Mouse (Mus musculus) hindbrain, postnatal 0 days (tissue): ENCODE results near the gene Parpbp. TPM values are rescaled to one million over a fixed set of nuclear protein-coding genes. Genes with fewer than 3 reads are reported as not detected.

Source experiments
- ATAC-seq: fragments of 200-750 bp; cut with Nextera tagmentation; 2 replicates; pipeline ENCODE4 v1.8.0; 2017; ENCODE audit warnings: mild to moderate bottlenecking, moderate TSS enrichment, moderate library complexity
- DNase-seq: peaks from one replicate; pipeline ENCODE4 v3.0.0-alpha.2; 2015; ENCODE audit warnings: low spot score
- H3K27ac ChIP-seq: fragments of 300-500 bp; sonication (generic); 2 replicates; pipeline ENCODE4 v1.5.1; 2014; ENCODE audit warnings: mild to moderate bottlenecking
- H3K27me3 ChIP-seq: fragments of 300-500 bp; sonication (generic); 2 replicates; pipeline ENCODE4 v1.6.1; 2014; ENCODE audit warnings: low read length, mixed read lengths; ENCODE audit not compliant: insufficient read depth
- H3K36me3 ChIP-seq: fragments of 300-500 bp; sonication (generic); 2 replicates; pipeline ENCODE4 v1.6.1; 2014; ENCODE audit warnings: low read length, mixed read lengths; ENCODE audit not compliant: insufficient read depth
- H3K4me1 ChIP-seq: fragments of 300-500 bp; sonication (generic); 2 replicates; pipeline ENCODE4 v1.6.1; 2014; ENCODE audit warnings: antibody characterized with exemption, low read length, mixed read lengths; ENCODE audit not compliant: insufficient read depth
- H3K4me2 ChIP-seq: fragments of 300-500 bp; sonication (generic); 2 replicates; pipeline ENCODE4 v1.6.1; 2014; ENCODE audit warnings: low read depth, mild to moderate bottlenecking, low read length, moderate library complexity, mixed read lengths
- H3K4me3 ChIP-seq: fragments of 300-500 bp; sonication (generic); 2 replicates; pipeline ENCODE4 v1.5.1; 2014; ENCODE audit warnings: low read length
- H3K9ac ChIP-seq: fragments of 300-500 bp; sonication (generic); replicated peaks from 2 replicates; pipeline ENCODE4 v1.6.1; 2014; ENCODE audit warnings: mild to moderate bottlenecking, low read length, moderate library complexity, mixed read lengths
- H3K9me3 ChIP-seq: fragments of 300-500 bp; sonication (generic); 2 replicates; pipeline ENCODE4 v1.6.1; 2016; ENCODE audit warnings: low read length, mixed read lengths
- CTCF ChIP-seq: IDR thresholded peaks from 2 replicates; pipeline ENCODE4 v1.5.1; 2016; ENCODE audit warnings: antibody characterized with exemption, control low read depth, low read depth
- WGBS: fragments of 180-500 bp; shearing (Covaris S2); extraction: QIAGEN DNeasy Blood & Tissue Kit; methylation state at CpG from one replicate; pipeline ENCODE4 v1.1.7; 2014; 5-methylcytosine and 5-hydroxymethylcytosine counted together
- polyA plus RNA-seq: library from polyadenylated mRNA; unstranded; fragments of >200 nt; fragmentation: Nextera tagmentation; extraction: Ambion mirVana; gene quantifications from 2 replicates; pipeline ENCODE4 v1.2.1, GENCODE M21; 2015
- total RNA-seq: library from RNA; depleted of rRNA; stranded (reverse); fragments of >200 nt; gene quantifications from 2 replicates; pipeline ENCODE4 v1.2.3, GENCODE M21; 2014; rRNA removed

Parpbp gene
- total RNA-seq (3.3 and 5.5 TPM in 2 replicates), polyA plus RNA-seq (1.3 and 1.6 TPM in 2 replicates)

- under 1% methylated on average over 53 of the region's 53 CpGs for WGBS
- no peaks in the 10 kb centered on the region for H3K27me3 ChIP-seq
These were observed at the start of gene Parpbp, which contains the start of gene Nup37 for GRCm38 (mm10) chr10:88146707-88147477. TSS of gene Parpbp (minus strand) at chr10:88146941. TSS of gene Nup37 (plus strand) at chr10:88146992.

GRCm38 (mm10) chr10:88167438-88168077 is 20.8 kb upstream of the Parpbp start:
- H3K9ac ChIP-seq = no peak overlapping the region
- no peak overlapping the region for H3K4me3 ChIP-seq
- WGBS = 80% methylated on average over 7 of the region's 7 CpGs
- no peaks in the 10 kb centered on the region for H3K4me1 ChIP-seq
- H3K27me3 ChIP-seq = no peaks in the 10 kb centered on the region
- TF ChIP-seq CTCF = no peak
- no peak overlapping the region for H3K4me2 ChIP-seq
- no peaks in the 10 kb centered on the region; the same call in 1 of the 2 replicates for H3K36me3 ChIP-seq
- H3K27ac ChIP-seq = no peak overlapping the region
- DNase-seq (no peak), ATAC-seq (no peak)
- no peaks in the 10 kb centered on the region for H3K9me3 ChIP-seq

More at GRCm38 (mm10) chr10:88146707-88147477, at the start of gene Parpbp, which contains the start of gene Nup37:
- no peak for TF ChIP-seq CTCF
- Histone ChIP-seq H3K9me3 (no peaks in the 10 kb centered on the region), H3K36me3 (no peaks in the 10 kb centered on the region), H3K4me1 (peaks cover 5% of the 10 kb centered on the region; the same call in 1 of the 2 replicates), H3K4me3 (peak within 1 kb of the TSS; percentile 65), H3K27ac (no peak within 1 kb of the TSS), H3K4me2 (peak within 1 kb of the TSS; percentile 81), H3K9ac (peak within 1 kb of the TSS; percentile 70)
- DNase-seq (peak; percentile 92), ATAC-seq (peak; percentile 98)

GRCm38 (mm10) chr10:88166158-88166557 is 19.4 kb upstream of the Parpbp start:
- TF ChIP-seq CTCF = peak; percentile 25; the same call in 1 of the 2 replicates
- Histone ChIP-seq H3K27ac (no peak overlapping the region), H3K36me3 (no peaks in the 10 kb centered on the region; the same call in 1 of the 2 replicates), H3K9me3 (no peaks in the 10 kb centered on the region), H3K4me1 (no peaks in the 10 kb centered on the region), H3K4me2 (no peak overlapping the region), H3K9ac (no peak overlapping the region), H3K27me3 (no peaks in the 10 kb centered on the region), H3K4me3 (no peak overlapping the region)
- WGBS = 94% methylated on average over 3 of the region's 3 CpGs
- ATAC-seq (no peak), DNase-seq (no peak)

GRCm38 (mm10) chr10:88162676-88163075 is 15.9 kb upstream of the Parpbp start:
- Histone ChIP-seq H3K27ac (no peak overlapping the region), H3K4me2 (no peak overlapping the region), H3K9me3 (no peaks in the 10 kb centered on the region), H3K27me3 (no peaks in the 10 kb centered on the region), H3K4me1 (no peaks in the 10 kb centered on the region), H3K9ac (no peak overlapping the region), H3K4me3 (no peak overlapping the region), H3K36me3 (peaks cover 9% of the 10 kb centered on the region)
- no peak for TF ChIP-seq CTCF
- 84% methylated on average over 5 of the region's 5 CpGs for WGBS
- ATAC-seq = no peak
- DNase-seq = no peak

- DNase-seq = no peak
- H3K9ac ChIP-seq = no peak overlapping the region
- no peak overlapping the region for H3K4me3 ChIP-seq
- H3K4me2 ChIP-seq = no peak overlapping the region
- peaks cover 9% of the 10 kb centered on the region for H3K36me3 ChIP-seq
- H3K27ac ChIP-seq = no peak overlapping the region
- H3K9me3 ChIP-seq = no peaks in the 10 kb centered on the region
- TF ChIP-seq CTCF = no peak
- no peaks in the 10 kb centered on the region for H3K27me3 ChIP-seq
- ATAC-seq = no peak
- 82% methylated on average over 2 of the region's 2 CpGs for WGBS
- no peaks in the 10 kb centered on the region for H3K4me1 ChIP-seq
These were observed 15.4 kb upstream of the Parpbp start for GRCm38 (mm10) chr10:88162096-88162495.

- TF ChIP-seq CTCF = no peak
- no peak for ATAC-seq
- H3K4me3 ChIP-seq = no peak overlapping the region
- H3K36me3 ChIP-seq = peaks cover 7% of the 10 kb centered on the region; the same call in 1 of the 2 replicates
- no peaks in the 10 kb centered on the region for H3K9me3 ChIP-seq
- H3K9ac ChIP-seq = no peak overlapping the region
- no peak overlapping the region for H3K27ac ChIP-seq
- H3K4me1 ChIP-seq = peaks cover 5% of the 10 kb centered on the region; the same call in 1 of the 2 replicates
- H3K4me2 ChIP-seq = no peak overlapping the region
- 90% methylated on average over 6 of the region's 6 CpGs for WGBS
- no peaks in the 10 kb centered on the region for H3K27me3 ChIP-seq
- DNase-seq = no peak
These were observed 4.9 kb upstream of the Parpbp start for GRCm38 (mm10) chr10:88151658-88152057.
